Mouse (Mus musculus): ENCODE measurements around the gene Psap.
A peak's percentile ranks its signal among the peaks of the same experiment; 100 is the strongest.

The Psap gene

DNA sequence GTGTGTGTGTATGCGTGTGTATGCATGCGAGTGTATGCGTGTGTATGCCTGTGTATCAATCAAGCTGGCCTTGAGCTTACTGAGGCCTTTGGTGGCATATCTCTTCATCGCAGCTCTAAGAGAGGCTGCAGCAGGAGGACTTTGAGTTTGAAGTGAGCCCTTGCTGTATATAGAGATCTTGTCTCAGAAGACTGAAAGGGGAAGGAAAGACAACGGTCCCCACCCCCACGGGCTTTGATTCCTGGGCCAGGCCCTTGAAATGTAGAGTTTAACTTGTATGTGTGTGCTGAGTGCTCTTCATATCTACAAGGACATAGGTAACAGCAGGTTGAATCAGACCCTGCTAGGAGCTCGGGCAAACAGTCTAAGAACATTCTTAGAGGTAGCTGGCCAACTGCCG, 11.8 kb downstream of the Psap start:
- DNase-seq (ENCODE audit: low read depth), result no peak

DNA sequence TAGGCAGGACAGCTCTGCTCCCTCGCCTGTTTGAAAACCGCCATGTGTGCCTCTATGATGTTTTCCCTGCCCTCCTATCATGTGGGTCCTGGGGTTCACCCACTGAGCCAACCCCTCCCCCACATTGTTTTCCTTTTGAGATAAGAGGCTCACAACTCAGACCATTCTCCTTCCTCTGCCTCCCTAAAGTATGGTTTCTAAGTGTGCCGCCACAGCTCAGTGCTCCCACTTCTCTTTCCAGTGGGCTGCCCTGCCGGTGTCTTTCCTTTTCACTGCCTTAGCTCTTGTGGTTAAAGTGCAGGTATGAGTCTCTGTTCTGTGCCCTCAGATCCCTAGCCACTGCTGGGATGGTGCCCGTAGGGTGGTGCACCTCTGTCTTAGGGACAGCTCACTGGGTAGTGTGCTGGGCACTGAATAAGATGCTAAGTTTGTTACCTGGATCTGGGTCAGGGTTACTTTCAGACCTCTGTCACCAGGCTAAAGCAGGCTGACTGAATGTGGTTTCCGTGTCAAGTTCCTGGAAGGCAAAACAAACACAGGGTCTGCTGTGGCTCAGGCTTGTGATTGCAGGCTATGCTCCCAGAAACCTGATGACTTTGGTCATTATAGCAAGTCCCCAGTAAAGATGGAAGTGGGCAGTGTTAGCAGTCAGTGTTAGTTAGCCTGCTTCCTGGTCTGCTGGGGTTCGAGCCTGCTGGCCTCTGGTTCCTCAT, 12.8 kb downstream of the Psap start:
- DNase-seq (ENCODE audit: low read depth), result peak; percentile 35

DNA sequence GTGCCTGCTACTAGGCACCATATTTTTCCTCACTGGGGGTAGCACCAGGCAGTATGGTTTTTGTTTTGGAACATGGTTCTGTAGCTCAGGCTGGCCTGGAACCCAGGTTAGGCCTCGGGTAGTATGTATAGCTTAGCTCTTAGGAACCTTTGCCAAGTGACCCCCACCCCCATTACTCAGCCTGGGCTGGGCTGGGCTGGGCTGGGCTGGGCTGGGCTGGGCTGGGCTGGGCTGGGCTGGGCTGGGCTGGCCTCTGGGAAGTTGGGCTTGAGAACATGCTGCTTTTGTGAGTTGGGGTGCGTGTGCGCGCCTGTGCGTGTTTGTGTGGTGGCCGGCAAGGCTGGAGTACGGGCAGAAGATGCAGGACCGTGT, 13.3 kb downstream of the Psap start:
- no peak for DNase-seq (ENCODE audit: low read depth)

DNA sequence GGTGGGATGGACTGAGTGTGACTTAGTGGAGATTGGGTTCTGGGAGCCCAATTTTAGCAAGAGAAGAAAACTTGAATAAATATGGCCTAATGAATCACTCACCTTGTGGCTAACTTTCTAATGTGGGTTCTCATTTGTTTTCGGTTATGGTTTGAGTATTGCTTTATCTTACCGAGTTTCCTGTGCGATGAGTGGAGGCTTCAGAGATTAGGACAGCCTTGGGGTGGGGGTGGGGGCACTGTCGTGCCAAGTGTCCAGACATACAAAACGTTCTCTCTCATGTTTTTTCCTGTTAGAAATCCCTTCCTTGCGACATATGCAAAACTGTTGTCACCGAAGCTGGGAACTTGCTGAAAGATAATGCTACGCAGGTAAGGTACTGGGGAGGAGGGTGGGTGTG, 14.8 kb downstream of the Psap start:
- no peak for DNase-seq (ENCODE audit: low read depth)

DNA sequence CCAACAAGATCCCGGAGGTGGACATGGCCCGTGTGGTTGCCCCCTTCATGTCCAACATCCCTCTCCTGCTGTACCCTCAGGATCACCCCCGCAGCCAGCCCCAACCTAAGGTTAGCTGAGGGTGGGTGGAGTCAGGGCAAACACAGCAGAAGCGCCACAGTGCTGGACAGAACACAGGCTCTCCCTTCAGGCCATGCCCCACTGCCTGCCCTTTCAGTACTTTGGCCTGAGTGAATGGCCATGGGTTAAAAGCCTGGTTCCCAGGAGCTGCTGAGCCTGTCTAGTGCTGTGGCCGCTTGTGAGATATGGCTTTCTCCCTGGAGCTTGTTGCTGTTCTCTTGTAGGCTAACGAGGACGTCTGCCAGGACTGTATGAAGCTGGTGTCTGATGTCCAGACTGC, 17.2 kb downstream of the Psap start:
- DNase-seq (ENCODE audit: low read depth), result no peak

DNA sequence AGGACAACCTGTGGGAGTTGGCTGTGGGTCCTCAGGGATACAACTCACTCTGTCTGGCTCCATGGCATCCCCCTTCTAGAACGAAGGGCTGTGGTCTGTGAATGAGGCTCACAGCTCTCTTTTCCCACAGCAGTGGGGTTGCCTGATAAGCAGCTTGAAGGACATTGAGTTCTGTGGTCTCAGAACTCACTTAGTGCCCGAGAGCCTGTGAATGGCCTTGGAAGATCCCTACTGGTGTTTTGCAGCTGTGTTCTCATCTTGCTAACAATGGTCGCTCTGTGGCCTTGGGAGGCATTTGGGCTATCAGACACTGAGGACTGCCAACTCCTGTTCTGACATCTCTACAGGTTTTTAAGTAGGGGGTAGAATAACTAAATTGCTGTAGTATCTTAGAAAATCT, 17.9 kb downstream of the Psap start:
- no peak for DNase-seq (ENCODE audit: low read depth)

DNA sequence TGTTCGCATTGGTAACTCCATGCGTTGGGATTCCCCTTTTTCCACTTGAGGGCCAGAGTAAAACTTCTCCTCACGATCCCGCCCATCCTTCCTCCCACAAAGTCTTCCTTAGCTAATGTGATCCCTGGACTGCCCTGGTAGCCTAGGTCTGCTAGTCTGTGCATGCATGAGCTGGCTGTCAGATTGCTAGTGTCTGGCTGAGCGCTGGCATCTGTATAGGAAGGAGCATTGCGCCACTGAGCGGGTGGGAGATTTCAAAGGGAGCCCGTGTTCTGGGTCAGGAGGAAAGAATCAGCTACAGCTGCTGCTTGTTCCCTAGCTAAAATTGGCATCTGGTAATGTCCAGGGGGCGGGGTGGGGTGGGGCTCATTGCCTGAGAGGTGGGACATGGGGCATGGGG, 18.6 kb downstream of the Psap start:
- DNase-seq (ENCODE audit: low read depth), result no peak

DNA sequence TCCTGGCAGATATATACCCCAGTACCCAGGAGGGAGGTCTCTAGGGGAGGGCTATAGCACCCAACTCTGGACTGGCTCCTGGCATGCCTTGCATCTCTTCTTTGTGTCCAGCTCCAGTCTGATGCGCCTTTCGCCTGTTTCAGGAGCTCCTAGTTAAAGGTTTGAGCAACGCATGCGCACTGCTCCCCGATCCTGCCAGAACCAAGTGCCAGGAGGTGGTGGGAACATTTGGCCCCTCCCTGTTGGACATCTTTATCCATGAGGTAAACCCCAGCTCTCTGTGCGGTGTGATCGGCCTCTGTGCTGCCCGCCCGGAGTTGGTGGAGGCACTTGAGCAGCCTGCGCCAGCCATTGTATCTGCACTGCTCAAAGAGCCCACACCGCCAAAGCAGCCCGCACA, 22.2 kb downstream of the Psap start:
- DNase-seq (ENCODE audit: low read depth), result no peak

DNA sequence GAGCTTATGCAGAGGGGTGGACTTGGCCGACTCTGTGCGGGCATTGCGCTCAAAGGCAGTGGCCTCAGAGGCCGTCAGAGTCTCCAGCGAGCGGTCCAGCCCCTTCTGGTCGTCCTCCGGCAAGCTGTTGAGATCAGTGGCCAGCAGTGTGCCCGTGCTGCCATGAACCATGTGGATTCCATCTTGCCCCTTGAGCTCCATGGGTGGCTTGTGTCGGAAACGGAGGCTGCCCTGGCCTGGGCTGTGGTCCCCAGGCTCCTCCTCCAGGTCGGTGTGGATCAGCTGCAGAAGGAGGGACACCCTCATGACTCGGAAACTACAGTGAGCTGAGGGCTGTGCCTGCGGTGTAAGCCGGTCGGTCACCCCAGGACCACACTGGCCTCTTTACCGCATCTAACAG, 26.0 kb downstream of the Psap start:
- DNase-seq (ENCODE audit: low read depth), result no peak

DNA sequence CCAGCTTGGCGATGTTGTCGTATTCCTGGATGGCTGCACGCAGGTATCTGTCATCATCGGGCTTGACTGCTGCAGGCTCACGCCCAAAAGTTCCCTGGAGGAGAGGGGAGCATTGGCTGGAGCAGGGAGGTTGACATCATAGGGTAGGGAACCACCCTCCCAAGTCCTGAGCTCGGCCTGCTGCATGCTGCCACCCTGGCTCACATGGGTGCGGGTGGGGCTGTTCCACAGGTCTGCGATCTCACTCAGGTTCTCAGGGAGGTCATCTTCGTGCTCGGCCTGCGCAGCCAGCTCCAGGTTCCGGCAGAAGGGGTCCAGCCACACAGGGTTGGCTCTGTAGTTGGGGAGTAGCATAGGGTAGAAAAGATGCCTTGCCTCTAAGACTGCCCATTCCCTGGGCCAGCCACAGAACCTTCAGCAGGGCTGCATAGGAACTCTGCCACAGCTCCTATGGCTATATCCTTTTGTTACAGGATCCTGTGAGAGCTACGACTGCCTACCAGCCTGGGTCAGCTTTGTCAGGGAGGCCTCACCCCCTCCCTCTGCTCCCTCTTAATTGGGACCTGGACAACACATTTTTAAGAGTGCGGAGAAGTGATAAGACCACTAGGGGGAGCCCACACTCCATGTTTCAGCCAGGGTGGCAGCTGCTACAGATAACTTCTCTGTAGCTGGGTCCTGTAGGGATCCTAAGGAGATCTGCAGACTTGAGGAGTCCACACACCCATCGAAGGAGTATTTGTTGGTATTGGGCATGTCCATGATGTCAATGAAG, 27.6 kb downstream of the Psap start:
- peak; percentile 68 for DNase-seq (ENCODE audit: low read depth)

DNA sequence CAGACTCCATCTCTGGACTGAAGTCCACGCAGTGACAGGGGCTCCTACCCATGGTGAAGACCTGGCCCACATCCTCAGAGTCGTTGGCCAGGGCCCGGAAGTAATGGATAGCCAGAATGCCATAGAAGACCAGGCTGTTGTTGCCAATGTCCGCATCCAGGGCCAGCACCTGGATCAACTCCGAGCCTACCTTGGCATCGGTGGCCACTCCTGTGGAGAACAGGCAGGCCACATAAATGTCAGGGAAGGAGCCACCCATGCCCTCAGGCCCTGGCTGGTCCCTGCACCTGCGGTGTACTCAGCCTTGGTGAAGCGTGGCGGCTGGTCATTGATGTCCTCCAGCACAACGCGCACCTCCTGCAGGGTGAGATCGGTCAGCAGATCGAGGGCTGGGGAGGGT, 33.2 kb downstream of the Psap start:
- DNase-seq (ENCODE audit: low read depth), result no peak

DNA sequence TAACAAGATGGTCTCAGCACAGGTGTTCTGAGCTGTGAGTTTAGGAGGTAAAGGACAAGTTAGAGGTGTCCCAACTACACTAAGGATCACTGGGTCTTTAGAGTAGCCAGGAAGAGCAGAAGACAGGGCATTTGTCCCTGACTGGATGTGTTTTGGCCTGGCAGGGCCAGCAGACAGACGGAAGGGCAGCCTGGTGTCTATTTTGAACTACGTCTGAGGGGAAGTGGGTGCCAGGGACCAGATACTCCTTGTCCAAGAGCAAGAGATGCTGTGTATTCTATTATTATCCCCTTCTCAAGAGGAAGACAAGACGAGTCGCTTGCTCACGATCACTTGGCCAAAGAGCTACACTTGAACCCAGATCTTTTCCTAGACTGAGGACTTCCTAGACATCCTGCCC, 36.2 kb downstream of the Psap start:
- no peak for DNase-seq (ENCODE audit: low read depth)

DNA sequence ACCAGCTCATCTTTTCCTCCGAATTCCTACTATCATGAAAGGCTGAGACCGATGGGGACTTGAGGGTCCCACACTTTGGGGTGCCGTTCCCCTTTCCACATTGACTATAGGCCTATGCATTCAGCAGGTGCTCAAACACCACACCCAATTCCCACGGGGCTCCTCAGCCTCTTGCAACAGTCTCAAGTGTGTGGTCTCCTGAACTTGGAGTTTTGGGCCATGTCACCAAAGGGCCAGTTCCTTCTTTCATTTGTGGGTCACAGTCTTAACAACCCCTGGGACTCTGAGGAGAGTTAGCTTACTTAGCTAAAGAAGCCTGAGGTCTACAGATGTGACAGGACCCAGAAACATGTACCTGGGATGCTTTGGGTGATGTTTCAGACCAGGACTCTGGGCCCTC, 38.7 kb downstream of the Psap start:
- DNase-seq (ENCODE audit: low read depth), result no peak

DNA sequence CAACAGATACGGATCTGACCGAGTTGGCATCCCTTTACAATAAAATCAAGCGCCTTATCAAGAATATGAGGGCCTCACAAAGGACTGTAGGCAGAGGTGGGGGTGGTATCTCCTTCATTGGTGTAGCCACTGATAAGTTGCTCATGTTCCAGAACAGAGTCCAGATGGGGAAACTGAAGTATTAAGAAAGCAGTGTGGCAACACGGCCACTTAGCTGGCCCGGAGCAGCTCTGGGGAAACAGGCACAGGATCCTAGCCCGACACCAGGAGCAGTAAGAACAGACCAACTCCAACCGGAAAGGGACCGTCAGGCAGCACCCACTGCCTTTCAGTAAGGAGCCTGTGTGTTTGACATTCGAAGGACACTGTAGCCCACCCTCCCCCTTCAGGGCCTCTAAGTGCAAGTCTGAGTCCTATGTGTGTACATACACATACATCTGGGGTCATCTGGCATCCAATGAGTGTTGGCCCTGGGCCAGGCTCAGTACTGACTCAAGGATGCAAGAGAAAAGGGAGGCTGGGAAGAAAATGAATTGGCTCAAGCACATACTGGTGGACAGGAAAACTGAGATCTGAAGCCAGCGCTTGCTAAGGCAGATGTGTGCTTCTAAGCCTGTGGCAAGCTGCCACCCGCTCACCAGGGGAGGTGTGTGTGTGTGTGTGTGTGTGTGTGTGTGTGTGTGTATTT, 51.7 kb downstream of the Psap start:
- DNase-seq (ENCODE audit: low read depth), result no peak

DNA sequence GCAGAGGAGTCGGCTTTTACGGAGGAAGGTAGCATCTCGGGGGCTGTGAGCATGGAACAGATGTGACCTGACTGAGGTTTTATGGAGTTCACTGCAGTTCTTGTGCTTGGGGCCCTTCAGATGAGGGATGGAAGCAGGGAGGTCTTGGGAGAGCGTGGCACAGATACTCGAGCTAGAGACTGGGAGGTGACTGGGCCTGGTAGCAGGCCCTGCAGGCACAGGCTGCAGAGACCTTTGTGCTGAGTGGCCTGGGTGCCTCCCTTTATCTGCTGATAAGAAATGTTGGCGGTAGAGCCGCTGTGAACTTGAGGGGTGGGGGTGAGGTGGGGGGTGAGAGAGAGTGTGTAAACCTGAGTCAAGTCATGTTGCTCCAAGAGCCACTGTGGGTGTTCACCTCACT, 57.2 kb downstream of the Psap start:
- DNase-seq (ENCODE audit: low read depth), result no peak

DNA sequence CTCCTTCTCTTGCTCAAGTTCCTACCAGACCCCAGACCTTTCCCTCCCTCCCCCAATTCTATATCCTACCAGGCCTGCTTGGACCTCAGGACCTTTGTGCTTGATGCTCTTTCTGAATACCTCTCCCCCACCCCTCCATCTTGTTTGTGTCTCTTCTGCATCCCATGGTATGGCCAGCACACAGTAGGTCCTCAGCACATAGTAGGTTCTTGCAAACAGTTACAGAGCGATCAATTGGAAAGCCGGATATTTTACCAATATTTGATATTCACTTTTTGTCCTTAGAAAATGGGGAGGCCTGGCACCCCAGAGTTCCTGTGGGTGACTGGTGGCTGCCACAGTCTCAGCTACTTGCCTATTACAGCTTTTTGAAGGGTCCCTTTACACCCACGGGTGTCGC, 57.6 kb downstream of the Psap start:
- DNase-seq (ENCODE audit: low read depth), result no peak

DNA sequence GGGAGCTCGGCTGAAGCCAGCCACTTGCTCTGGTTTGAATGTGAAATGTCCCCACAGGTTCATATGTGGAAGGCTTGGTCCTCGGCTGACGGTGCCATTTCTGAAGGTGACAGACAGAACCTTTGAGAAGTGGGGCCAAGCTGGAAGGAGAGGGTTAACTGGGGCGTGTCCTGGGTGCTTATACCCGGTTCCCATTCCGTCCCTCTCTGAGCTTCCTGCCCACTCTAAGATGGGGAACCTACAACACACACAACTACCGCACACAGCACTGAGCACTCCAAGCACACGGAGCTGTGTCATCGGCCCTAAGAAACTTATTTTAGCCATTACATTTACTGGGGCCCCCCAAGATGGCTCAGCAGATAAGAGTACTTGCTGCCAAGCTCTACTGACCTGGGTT, 64.1 kb downstream of the Psap start:
- DNase-seq (ENCODE audit: low read depth), result no peak

DNA sequence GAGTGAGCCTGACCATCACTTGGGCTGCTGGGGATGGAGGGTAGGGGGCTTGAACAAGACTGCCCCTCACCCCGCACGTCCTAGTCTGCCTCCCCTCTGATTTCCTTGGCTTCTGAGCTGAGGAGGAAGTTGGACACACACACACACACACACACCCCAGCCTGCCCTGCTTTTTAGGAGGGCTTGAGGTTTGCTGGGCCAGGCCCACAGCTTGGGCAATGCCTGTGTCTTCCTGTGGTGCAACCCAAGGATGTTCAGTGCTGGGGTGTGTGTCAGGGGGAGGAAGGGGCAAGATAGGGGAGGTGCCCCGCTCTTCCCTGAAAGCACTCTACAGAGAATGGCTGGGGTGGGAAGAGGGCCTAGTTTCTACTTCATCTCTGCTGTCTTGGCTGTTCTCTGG, 66.7 kb downstream of the Psap start:
- no peak for DNase-seq (ENCODE audit: low read depth)

DNA sequence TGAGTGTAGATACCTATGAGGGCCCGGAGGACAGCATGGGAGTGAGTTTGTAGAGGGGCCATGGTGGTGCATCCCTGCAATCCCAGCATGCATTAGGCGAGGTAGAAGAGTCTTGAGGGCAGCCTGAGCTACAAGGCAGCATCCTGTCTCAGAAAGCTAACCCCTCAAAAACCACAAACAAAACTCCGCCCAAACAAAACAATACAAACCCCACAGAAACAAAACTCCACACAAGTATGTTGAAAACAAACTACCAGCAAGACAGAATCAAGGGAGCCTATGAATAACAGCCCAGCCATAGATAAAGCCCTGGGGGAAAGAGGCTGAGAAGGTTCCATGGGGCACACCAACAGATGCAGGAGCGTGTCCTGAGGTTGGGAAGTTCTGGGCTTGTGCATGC, 68.6 kb downstream of the Psap start:
- DNase-seq (ENCODE audit: low read depth), result no peak

DNA sequence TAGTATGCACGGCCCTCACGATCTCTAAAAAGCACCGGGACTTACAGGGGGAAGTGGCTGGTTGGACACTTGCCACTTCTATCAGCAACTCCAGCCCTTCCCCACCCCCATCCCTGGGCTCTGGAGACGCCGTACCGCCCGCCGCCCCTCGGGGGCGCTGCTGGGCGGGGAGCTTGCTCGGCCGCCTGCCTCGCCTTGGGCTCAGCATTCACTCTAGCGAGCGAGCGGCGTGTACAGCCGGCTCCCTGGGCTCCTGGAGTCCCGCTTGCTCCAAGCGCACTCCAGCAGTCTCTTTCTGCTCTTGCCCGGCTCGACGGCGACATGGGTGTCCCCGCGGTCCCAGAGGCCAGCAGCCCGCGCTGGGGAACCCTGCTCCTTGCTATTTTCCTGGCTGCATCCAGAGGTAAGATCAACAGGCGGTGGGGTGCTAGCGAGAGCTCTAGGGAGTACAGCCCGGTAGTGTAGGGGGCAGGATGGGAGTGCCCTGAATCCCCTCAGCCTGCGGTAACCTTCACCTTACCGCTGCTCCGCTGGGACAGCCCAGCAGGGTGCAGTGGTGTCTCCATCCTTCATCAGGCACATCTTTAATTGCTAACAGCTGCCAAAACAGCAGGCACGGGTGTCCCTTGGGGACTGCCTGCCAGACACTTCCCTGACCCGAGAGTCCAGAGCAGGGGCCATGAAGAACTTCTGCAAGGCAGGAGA, 69.4 kb downstream of the Psap start, which contains the start of gene Vsir:
TSS of gene Vsir (plus strand) at position 151 of the 705 bp plus-strand sequence.
- peak; percentile 65 for DNase-seq (ENCODE audit: low read depth)

DNA sequence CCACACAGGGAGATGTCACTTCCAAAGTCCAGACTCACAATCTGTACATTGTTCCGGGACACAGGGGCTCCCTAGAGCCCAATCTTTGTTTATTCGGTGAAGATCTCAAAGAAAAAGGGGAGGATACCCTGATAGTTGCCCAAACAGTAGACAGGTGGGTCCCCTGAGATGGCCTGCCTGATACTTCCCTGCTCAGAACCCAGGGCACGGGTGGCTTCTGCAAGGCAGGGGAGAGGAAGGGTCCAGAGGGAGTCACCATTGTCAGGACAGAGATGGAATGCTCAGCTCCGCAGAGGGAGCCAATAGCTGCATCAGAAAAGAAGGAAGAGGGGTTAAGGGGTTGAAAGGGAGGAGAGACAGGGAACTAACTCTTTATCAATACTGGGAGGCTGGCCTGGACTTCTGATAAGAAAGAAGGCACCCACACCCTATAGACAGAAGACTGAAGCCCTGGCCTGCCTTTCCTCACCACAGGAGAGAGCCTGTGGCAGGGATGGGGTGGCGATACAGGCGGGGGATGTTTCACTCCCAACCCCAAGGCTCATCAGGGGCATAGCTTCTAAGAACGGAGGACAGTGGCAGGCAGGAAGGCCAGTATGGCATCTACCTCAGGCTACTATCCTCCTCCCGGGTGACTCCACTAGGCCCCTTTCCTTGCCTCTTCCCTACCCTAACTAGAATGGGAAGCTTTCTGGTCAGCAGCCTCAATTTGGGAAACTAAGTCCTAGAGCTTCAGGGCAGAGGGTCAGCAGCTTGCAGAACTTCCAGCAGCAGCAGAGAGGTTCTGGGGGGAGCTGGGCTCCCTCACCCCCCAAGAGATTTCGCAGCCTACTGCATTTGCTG, 70.6 kb downstream of the Psap start:
- DNase-seq (ENCODE audit: low read depth), result no peak

DNA sequence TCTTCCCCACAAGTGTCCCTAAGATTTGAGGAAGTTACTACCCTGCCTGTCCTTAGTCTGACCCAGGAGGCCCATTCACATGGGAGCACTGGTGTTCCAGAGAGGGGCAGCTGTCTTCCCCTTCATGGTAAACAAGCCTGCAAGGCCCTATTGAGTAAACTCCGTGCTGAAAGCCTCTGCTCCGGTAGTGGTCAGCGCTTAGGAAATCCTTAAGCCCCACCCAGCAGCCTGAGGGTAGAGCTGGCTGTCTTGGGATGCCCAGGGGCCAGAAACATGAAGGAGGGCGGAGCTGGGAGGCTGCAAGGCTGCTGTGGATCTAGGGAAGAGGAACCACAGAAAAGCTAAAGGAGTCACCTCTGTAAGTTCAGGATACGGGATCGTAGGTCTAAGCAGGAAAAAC, 71.6 kb downstream of the Psap start:
- DNase-seq (ENCODE audit: low read depth), result no peak
